Mouse (Mus musculus): ENCODE measurements around the gene Rusc2. TPM values are rescaled to one million over a fixed set of nuclear protein-coding genes. Genes with fewer than 3 reads are reported as not detected.

Gene Rusc2
- polyA plus RNA-seq, 2 experiments = 9.6 to 16.2 TPM

DNA sequence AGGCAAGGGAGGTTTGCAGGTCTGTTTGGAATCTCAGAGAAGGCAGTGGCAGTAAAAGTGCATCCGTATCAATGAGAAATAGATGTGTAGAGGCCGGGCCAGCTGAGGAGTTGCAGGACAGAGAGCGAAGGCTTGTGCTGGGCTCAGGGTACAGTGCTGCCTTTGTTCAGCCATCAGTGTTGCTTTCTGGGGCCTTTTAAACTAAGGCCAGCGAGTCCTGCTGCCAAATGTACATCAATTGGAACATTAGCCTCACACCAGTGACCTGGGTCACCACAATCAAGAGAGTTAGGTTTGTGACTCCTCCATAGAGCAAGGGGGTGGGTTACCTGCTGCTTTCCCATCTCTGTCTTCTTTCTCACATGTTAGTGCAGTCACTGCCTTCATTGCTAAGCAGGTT lies 16.2 kb downstream of the Rusc2 start:
- no peak for TF ChIP-seq POLR2A (IDR thresholded peaks at IDR 0.05; ENCODE audit: borderline replicate concordance, extremely low read depth, insufficient read depth, insufficient read length)
- ATAC-seq (ENCODE audit: low FRiP score, low read depth) = no peak
- 50% methylated on average over 4 of the region's 4 CpGs for WGBS
- Histone ChIP-seq H3K4me1 (ENCODE audit: control insufficient read depth, insufficient read depth, low read length) (peaks cover 47% of the 10 kb centered on the region), H3K4me2 (replicated peaks; ENCODE audit: low read depth, low read length, severe bottlenecking) (no peak overlapping the region), H3K27me3 (ENCODE audit: control insufficient read depth, insufficient read depth, low read length) (no peaks in the 10 kb centered on the region), H3K4me3 (replicated peaks; ENCODE audit: low read length) (no peak overlapping the region), H3K27ac (replicated peaks; ENCODE audit: low read depth, low read length) (no peak overlapping the region; the same call in 1 of the 2 replicates), H3K9me3 (ENCODE audit: control insufficient read depth, low read length) (no peaks in the 10 kb centered on the region), H3K9ac (ENCODE audit: low read depth, low read length, severe bottlenecking) (no peak overlapping the region), H3K36me3 (ENCODE audit: control insufficient read depth, insufficient read depth, low read length) (no peaks in the 10 kb centered on the region)
- DNase-seq (ENCODE audit: low spot score) = no peak

DNA sequence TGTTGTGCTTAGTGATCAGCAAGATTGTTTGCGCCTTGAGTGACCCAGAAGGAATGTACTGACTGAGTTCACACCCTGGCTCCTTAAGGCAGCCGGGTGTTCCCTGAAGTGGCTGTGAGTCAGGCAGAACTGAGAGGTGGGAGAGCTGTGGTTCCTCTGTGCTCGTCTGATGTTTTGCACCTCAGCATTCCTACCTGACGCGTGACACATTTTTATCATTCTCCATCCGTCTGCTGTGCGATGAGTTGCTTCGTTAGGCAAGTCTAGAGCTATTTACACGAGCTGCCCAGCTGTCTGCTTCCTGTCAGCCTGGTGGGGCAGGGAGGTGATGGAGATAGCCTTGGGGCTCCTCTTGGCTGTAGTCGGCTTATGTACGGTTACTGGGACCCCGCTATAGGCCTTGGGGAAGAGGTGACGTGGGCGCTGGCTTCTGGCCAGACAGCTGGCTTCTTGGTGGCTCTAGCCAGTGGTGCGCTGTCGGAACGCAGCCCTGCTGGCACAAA lies 17.1 kb downstream of the Rusc2 start:
- Histone ChIP-seq H3K9ac (ENCODE audit: low read depth, low read length, severe bottlenecking) (0 out of 2 replicates have a peak overlapping the region, but pooled peaks have one; percentile 32), H3K4me2 (replicated peaks; ENCODE audit: low read depth, low read length, severe bottlenecking) (no peak overlapping the region), H3K36me3 (ENCODE audit: control insufficient read depth, insufficient read depth, low read length) (no peaks in the 10 kb centered on the region), H3K27ac (replicated peaks; ENCODE audit: low read depth, low read length) (0 out of 2 replicates have a peak overlapping the region, but pooled peaks have one; percentile 49), H3K4me3 (replicated peaks; ENCODE audit: low read length) (no peak overlapping the region), H3K27me3 (ENCODE audit: control insufficient read depth, insufficient read depth, low read length) (no peaks in the 10 kb centered on the region), H3K9me3 (ENCODE audit: control insufficient read depth, low read length) (no peaks in the 10 kb centered on the region), H3K4me1 (ENCODE audit: control insufficient read depth, insufficient read depth, low read length) (peaks cover 47% of the 10 kb centered on the region)
- DNase-seq (ENCODE audit: low spot score) = peak; percentile 84
- no peak for TF ChIP-seq POLR2A (IDR thresholded peaks at IDR 0.05; ENCODE audit: borderline replicate concordance, extremely low read depth, insufficient read depth, insufficient read length)
- peak; percentile 72 for ATAC-seq (ENCODE audit: low FRiP score, low read depth)
- WGBS = 33% methylated on average over 17 of the region's 17 CpGs

DNA sequence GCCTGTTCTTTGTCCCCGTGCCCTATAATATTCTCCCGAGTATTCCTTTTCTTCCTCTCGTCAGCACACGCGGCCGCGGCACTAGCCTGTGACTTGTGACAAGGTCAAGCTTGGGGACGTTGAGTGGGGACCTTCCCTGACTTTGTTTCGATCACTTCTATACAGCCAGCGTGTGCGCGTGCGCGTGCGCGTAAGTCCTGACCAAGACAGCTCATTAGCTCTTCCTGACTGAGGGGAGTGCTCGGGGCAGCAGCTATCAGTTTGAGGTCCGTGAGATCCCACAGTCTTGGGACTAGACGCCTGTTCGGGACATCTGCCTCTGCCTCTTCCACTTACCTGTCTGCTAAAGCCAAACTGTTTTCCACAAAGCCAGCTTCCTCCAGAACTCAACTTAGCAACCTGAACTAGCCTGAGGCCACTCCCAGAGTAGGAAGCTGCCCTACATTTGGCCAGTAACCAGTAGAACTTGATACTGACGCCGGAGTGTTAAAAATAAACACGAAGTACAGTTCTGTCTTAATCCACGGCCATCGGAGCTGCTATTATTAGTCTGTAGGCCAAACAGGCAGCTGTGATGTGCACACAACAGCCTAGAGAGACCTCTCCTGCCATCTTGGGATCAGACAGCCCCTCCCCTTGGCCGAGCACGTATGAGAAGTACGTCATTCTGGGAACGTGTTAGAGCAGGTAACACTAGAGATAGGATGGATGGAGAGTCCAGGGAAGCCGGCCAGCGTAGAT lies 17.8 kb downstream of the Rusc2 start:
- Histone ChIP-seq H3K9me3 (ENCODE audit: control insufficient read depth, low read length) (no peaks in the 10 kb centered on the region), H3K4me3 (replicated peaks; ENCODE audit: low read length) (no peak overlapping the region), H3K27ac (replicated peaks; ENCODE audit: low read depth, low read length) (peak overlapping the region; percentile 50; the same call in 1 of the 2 replicates), H3K9ac (ENCODE audit: low read depth, low read length, severe bottlenecking) (peak overlapping the region; percentile 32; the same call in 1 of the 2 replicates), H3K4me2 (replicated peaks; ENCODE audit: low read depth, low read length, severe bottlenecking) (no peak overlapping the region), H3K36me3 (ENCODE audit: control insufficient read depth, insufficient read depth, low read length) (no peaks in the 10 kb centered on the region), H3K4me1 (ENCODE audit: control insufficient read depth, insufficient read depth, low read length) (peaks cover 43% of the 10 kb centered on the region), H3K27me3 (ENCODE audit: control insufficient read depth, insufficient read depth, low read length) (no peaks in the 10 kb centered on the region)
- peak; percentile 40 for DNase-seq (ENCODE audit: low spot score)
- WGBS = 74% methylated on average over 31 of the region's 31 CpGs
- 0 out of 2 replicates have a peak, but pooled peaks have one; percentile 39 for ATAC-seq (ENCODE audit: low FRiP score, low read depth)
- no peak for TF ChIP-seq POLR2A (IDR thresholded peaks at IDR 0.05; ENCODE audit: borderline replicate concordance, extremely low read depth, insufficient read depth, insufficient read length)

DNA sequence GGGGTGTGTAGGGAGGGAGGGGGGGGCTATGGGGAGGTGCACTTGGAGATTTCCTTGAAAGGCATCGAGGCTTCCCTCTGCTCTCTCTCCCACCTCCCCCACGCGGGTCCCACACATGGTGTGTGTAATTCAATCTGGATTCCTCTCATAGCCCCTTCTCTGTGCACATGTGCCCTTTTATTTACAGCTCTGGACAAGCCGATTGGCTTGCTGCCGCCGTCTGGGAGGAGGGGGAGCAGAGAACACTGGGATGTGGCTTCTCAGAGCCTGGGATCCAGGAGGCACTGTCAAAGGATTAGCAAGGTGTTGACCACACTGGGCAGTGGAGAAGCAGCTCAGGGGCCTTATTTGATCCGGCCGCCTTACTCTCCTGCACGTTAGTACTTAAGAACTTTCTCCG lies 19.2 kb downstream of the Rusc2 start:
- H3K4me1 ChIP-seq (ENCODE audit: control insufficient read depth, insufficient read depth, low read length) = peaks cover 51% of the 10 kb centered on the region
- WGBS = 16% methylated on average over 10 of the region's 10 CpGs
- H3K27ac ChIP-seq (replicated peaks; ENCODE audit: low read depth, low read length) = no peak overlapping the region

DNA sequence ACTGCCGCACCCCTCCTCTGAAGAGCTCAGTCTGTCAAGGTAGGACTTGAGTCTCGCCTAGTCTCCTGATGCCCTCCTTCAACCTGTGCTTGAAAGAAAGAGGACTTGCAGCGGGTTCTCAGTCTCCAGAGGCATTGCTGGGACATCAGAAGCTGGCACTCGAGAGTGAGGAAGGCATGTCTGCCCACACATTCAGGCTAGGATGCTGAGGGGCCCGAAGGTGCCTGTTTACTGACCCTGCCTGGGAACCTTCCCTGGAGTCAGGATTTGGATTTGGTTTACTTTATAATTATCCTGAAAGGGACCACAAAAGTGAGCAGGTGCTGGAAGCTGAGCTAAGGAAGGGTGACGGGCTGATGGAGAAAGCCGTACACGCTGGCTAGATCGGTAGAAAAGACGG lies 19.7 kb downstream of the Rusc2 start:
- DNase-seq (ENCODE audit: low spot score) = no peak
- no peak overlapping the region for H3K27ac ChIP-seq (replicated peaks; ENCODE audit: low read depth, low read length)
- no peak overlapping the region for H3K4me3 ChIP-seq (replicated peaks; ENCODE audit: low read length)
- ATAC-seq (ENCODE audit: low FRiP score, low read depth) = no peak
- peaks cover 2% of the 10 kb centered on the region; the same call in 1 of the 2 replicates for H3K36me3 ChIP-seq (ENCODE audit: control insufficient read depth, insufficient read depth, low read length)
- no peak overlapping the region for H3K9ac ChIP-seq (ENCODE audit: low read depth, low read length, severe bottlenecking)
- no peak for TF ChIP-seq POLR2A (IDR thresholded peaks at IDR 0.05; ENCODE audit: borderline replicate concordance, extremely low read depth, insufficient read depth, insufficient read length)
- no peaks in the 10 kb centered on the region for H3K9me3 ChIP-seq (ENCODE audit: control insufficient read depth, low read length)
- H3K27me3 ChIP-seq (ENCODE audit: control insufficient read depth, insufficient read depth, low read length) = no peaks in the 10 kb centered on the region
- H3K4me2 ChIP-seq (replicated peaks; ENCODE audit: low read depth, low read length, severe bottlenecking) = no peak overlapping the region
- 79% methylated on average over 10 of the region's 10 CpGs for WGBS
- peaks cover 52% of the 10 kb centered on the region for H3K4me1 ChIP-seq (ENCODE audit: control insufficient read depth, insufficient read depth, low read length)

More for the DNA sequence above, 19.2 kb downstream of the Rusc2 start:
- TF ChIP-seq POLR2A (IDR thresholded peaks at IDR 0.05; ENCODE audit: borderline replicate concordance, extremely low read depth, insufficient read depth, insufficient read length) = no peak
- peak; percentile 73 for ATAC-seq (ENCODE audit: low FRiP score, low read depth)
- H3K4me3 ChIP-seq (replicated peaks; ENCODE audit: low read length) = no peak overlapping the region
- no peaks in the 10 kb centered on the region for H3K9me3 ChIP-seq (ENCODE audit: control insufficient read depth, low read length)
- no peaks in the 10 kb centered on the region for H3K27me3 ChIP-seq (ENCODE audit: control insufficient read depth, insufficient read depth, low read length)
- H3K36me3 ChIP-seq (ENCODE audit: control insufficient read depth, insufficient read depth, low read length) = peaks cover 2% of the 10 kb centered on the region; the same call in 1 of the 2 replicates
- peak; percentile 55 for DNase-seq (ENCODE audit: low spot score)
- H3K9ac ChIP-seq (ENCODE audit: low read depth, low read length, severe bottlenecking) = 0 out of 2 replicates have a peak overlapping the region, but pooled peaks have one; percentile 12
- no peak overlapping the region for H3K4me2 ChIP-seq (replicated peaks; ENCODE audit: low read depth, low read length, severe bottlenecking)
